Mouse (Mus musculus) activated CD4-positive, CD25-positive, alpha-beta regulatory T cell (primary cell): ENCODE measurements around the gene Dcst1. TPM values are rescaled to one million over a fixed set of nuclear protein-coding genes. Genes with fewer than 3 reads are reported as not detected.

Source experiments
- polyA plus RNA-seq, 2 experiments: library from polyadenylated mRNA; unstranded; fragments of 100-300 nt; shearing (Covaris generic); gene quantifications; one replicate each; pipeline ENCODE4 v1.2.1; 2017

Dcst1 gene
- polyA plus RNA-seq, result under 1 TPM in 1 of 2 experiments, not detected in 1; 0.47 TPM

GRCm38 (mm10) chr3:89365153-89365485 lies at the start of gene Dcst1:
Gene Dcst1, minus strand, starts transcription at chr3:89365253.

GRCm38 (mm10) chr3:89411490-89412393 lies 46.7 kb upstream of the Dcst1 start, which contains the start of gene Flad1:
Gene Flad1, minus strand, starts transcription at chr3:89411870.

GRCm38 (mm10) chr3:89402693-89403092 lies 37.6 kb upstream of the Dcst1 start, which contains the start of gene Lenep:
Gene Lenep, minus strand, starts transcription at chr3:89402793.

GRCm38 (mm10) chr3:89394006-89394893 lies 29.2 kb upstream of the Dcst1 start, which contains the start of gene Zbtb7b:
Gene Zbtb7b, minus strand, starts transcription at chr3:89394776.

GRCm38 (mm10) chr3:89361675-89362074 lies 3.4 kb downstream of the Dcst1 start, which contains the start of gene Dcst2:
Gene Dcst2, plus strand, starts transcription at chr3:89361975.

GRCm38 (mm10) chr3:89349869-89350501 lies 15.1 kb downstream of the Dcst1 start, which contains the start of gene Adam15:
Gene Adam15, minus strand, starts transcription at chr3:89349996.

GRCm38 (mm10) chr3:89337721-89338578 lies 27.1 kb downstream of the Dcst1 start, which contains the start of gene Efna4:
Gene Efna4, minus strand, starts transcription at chr3:89338028.

GRCm38 (mm10) chr3:89322514-89323165 lies 42.4 kb downstream of the Dcst1 start, which contains the start of gene Efna3:
Gene Efna3, minus strand, starts transcription at chr3:89322965.

Other genes with a start within 250 kb of the Dcst1 start
- not detected for gene Pklr, start 229.1 kb downstream of the Dcst1 start, polyA plus RNA-seq
- 1 to 10 TPM in 1 of 2 experiments, under 1 TPM in 1; 0.21 to 1.6 TPM for gene Hcn3, start 205.1 kb downstream of the Dcst1 start, polyA plus RNA-seq
- 10 to 100 TPM; 88.4 to 94.5 TPM for gene Clk2, start 200.5 kb downstream of the Dcst1 start, polyA plus RNA-seq
- gene Scamp3, start 187.8 kb downstream of the Dcst1 start, polyA plus RNA-seq, result 100 to 1,000 TPM; 255 to 261 TPM
- 100 to 1,000 TPM; 134 to 154 TPM for gene Fam189b, start 182.1 kb downstream of the Dcst1 start, polyA plus RNA-seq
- 100 to 1,000 TPM; 105 to 146 TPM for gene Gba, start 162.3 kb downstream of the Dcst1 start, polyA plus RNA-seq
- 1 to 10 TPM in 1 of 2 experiments, under 1 TPM in 1; 0.90 to 4.0 TPM for gene Thbs3, start 150.1 kb downstream of the Dcst1 start, polyA plus RNA-seq
- gene Mtx1, start 138.2 kb downstream of the Dcst1 start, polyA plus RNA-seq, result 100 to 1,000 TPM in 1 of 2 experiments, 10 to 100 TPM in 1; 89.5 to 127 TPM
- 1 to 10 TPM; 1.0 to 7.1 TPM for gene Muc1, start 136.2 kb downstream of the Dcst1 start, polyA plus RNA-seq
- gene Krtcap2, start 119.3 kb downstream of the Dcst1 start, polyA plus RNA-seq, result 100 to 1,000 TPM; 225 to 294 TPM
- gene Trim46, start 118.9 kb downstream of the Dcst1 start, polyA plus RNA-seq, result 1 to 10 TPM; 1.6 to 4.9 TPM
- gene Dpm3, start 105.9 kb downstream of the Dcst1 start, polyA plus RNA-seq, result 100 to 1,000 TPM in 1 of 2 experiments, 10 to 100 TPM in 1; 81.3 to 120 TPM
- gene Slc50a1, start 94.7 kb downstream of the Dcst1 start, polyA plus RNA-seq, result 100 to 1,000 TPM; 210 to 250 TPM
- gene Efna1, start 84.1 kb downstream of the Dcst1 start, polyA plus RNA-seq, result not detected
- under 1 TPM in 1 of 2 experiments, not detected in 1; 0.15 TPM for gene Efna3, start 42.3 kb downstream of the Dcst1 start, polyA plus RNA-seq
- 1 to 10 TPM in 1 of 2 experiments, under 1 TPM in 1; 0.79 to 1.4 TPM for gene Efna4, start 27.2 kb downstream of the Dcst1 start, polyA plus RNA-seq
- gene Adam15, start 15.3 kb downstream of the Dcst1 start, polyA plus RNA-seq, result 10 to 100 TPM; 10.1 to 23.0 TPM
- gene Dcst2, start 3.3 kb downstream of the Dcst1 start, polyA plus RNA-seq, result under 1 TPM; 0.13 to 0.32 TPM
- 10 to 100 TPM; 34.1 to 67.8 TPM for gene Zbtb7b, start 29.5 kb upstream of the Dcst1 start, polyA plus RNA-seq
- under 1 TPM; 0.37 to 0.44 TPM for gene Lenep, start 37.5 kb upstream of the Dcst1 start, polyA plus RNA-seq
- gene Flad1, start 46.6 kb upstream of the Dcst1 start, polyA plus RNA-seq, result 10 to 100 TPM; 47.1 to 56.8 TPM
- gene Cks1b, start 53.1 kb upstream of the Dcst1 start, polyA plus RNA-seq, result 10 to 100 TPM; 48.3 to 73.9 TPM
- 10 to 100 TPM; 64.1 to 73.7 TPM for gene Shc1, start 53.2 kb upstream of the Dcst1 start, polyA plus RNA-seq
- gene Pygo2, start 65.0 kb upstream of the Dcst1 start, polyA plus RNA-seq, result 10 to 100 TPM; 51.9 to 61.8 TPM
- gene Pbxip1, start 71.5 kb upstream of the Dcst1 start, polyA plus RNA-seq, result 100 to 1,000 TPM in 1 of 2 experiments, 10 to 100 TPM in 1; 66.6 to 119 TPM
- gene Pmvk, start 89.3 kb upstream of the Dcst1 start, polyA plus RNA-seq, result 10 to 100 TPM; 22.2 to 23.7 TPM
- under 1 TPM in 1 of 2 experiments, not detected in 1; 0.15 TPM for gene Kcnn3, start 154.9 kb upstream of the Dcst1 start, polyA plus RNA-seq